Mouse (Mus musculus): ENCODE measurements around the gene Gcnt1. TPM values are rescaled to one million over a fixed set of nuclear protein-coding genes. Genes with fewer than 3 reads are reported as not detected.

The Gcnt1 gene
- polyA plus RNA-seq (2015; fragmentation: Nextera tagmentation; extraction: Ambion mirVana): 3.8 and 3.9 TPM in 2 replicates

- H3K4me3 ChIP-seq: no peak within 1 kb of the TSS
- H3K4me1 ChIP-seq: no peaks in the 10 kb centered on the region
- WGBS: 77% methylated on average over 3 of the region's 3 CpGs
- H3K27ac ChIP-seq: no peak within 1 kb of the TSS
- no peak within 1 kb of the TSS for H3K4me2 ChIP-seq
- no peak for ATAC-seq (ENCODE audit: borderline replicate concordance, extremely low read depth, low FRiP score, low TSS enrichment)
- no peaks in the 10 kb centered on the region for H3K36me3 ChIP-seq
- no peaks in the 10 kb centered on the region for H3K9me3 ChIP-seq
- H3K9ac ChIP-seq: no peak within 1 kb of the TSS
- no peaks in the 10 kb centered on the region for H3K27me3 ChIP-seq
These were observed at the start of gene Gcnt1 for GRCm38 (mm10) chr19:17372701-17373100. Gcnt1 (minus strand) TSS chr19:17372844.

GRCm38 (mm10) chr19:17417855-17418254 lies 45.2 kb upstream of the Gcnt1 start:
- Histone ChIP-seq H3K9me3 (no peaks in the 10 kb centered on the region), H3K36me3 (no peaks in the 10 kb centered on the region), H3K4me1 (no peaks in the 10 kb centered on the region), H3K9ac (no peak overlapping the region), H3K4me3 (no peak overlapping the region), H3K27ac (no peak overlapping the region), H3K4me2 (no peak overlapping the region), H3K27me3 (no peaks in the 10 kb centered on the region)
- ATAC-seq (ENCODE audit: borderline replicate concordance, extremely low read depth, low FRiP score, low TSS enrichment): no peak
- 50% methylated on average over 1 of the region's 1 CpGs for WGBS

DNA sequence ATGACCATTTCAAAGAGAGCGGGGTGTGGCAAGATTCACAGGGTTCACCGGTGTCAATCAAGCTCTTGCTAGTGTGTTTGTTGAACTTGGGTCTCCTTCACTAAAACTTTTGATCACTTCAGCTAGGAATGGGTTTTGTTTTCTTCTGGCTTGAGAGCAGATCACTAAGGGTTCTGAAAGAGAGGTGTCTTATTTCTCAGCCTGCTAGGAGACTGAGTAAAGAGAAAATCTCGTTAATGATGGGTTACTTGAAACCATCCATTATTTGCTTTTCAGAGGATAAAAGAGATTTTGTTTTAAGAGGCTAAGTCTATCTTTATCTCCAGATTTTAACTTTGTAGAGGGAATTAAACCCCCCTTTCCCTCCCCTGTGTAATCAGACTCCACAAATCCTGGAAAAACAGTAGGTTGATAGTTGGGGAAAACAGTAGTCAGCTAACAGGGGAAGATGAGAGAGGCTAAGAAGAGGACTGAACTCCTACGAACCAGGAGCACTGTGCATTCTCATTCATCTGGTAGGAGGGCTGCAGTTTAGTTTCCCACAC lies 40.3 kb upstream of the Gcnt1 start:
- H3K36me3 ChIP-seq: no peaks in the 10 kb centered on the region

DNA sequence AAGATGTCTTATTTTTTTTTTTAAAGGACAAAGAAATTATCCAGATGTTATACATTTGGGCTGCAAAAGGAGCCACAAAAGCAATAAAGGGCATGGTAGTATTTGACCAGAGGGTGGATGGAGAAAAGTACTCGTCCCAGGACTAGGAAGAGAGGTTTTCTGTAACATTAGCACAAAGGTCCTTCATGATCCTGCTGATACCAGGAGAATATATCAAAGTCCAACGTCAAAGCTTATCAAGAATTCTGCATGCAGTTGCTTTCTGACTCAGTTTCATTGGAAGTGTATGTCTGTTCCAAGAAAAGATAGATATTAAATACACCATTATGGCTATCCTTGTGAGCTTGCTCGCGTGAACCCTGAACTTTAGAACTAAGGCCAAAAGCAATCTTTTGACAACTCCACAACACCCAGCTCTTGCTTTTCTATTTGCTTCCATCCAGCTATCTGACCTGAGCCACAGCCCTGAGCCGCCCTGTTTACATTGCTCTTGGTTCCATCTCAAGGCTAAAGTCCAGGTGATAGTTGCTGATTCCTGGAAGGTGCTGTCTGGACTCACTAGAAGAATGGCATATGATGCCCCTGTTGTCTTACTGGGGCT lies 37.9 kb upstream of the Gcnt1 start:
- Histone ChIP-seq H3K4me3 (no peak overlapping the region), H3K36me3 (no peaks in the 10 kb centered on the region), H3K9me3 (no peaks in the 10 kb centered on the region), H3K27ac (no peak overlapping the region), H3K4me1 (no peaks in the 10 kb centered on the region), H3K27me3 (no peaks in the 10 kb centered on the region), H3K9ac (no peak overlapping the region), H3K4me2 (no peak overlapping the region)
- 67% methylated on average over 5 of the region's 5 CpGs for WGBS
- ATAC-seq (ENCODE audit: borderline replicate concordance, extremely low read depth, low FRiP score, low TSS enrichment): no peak

More for the DNA sequence above, 40.3 kb upstream of the Gcnt1 start:
- no peak for ATAC-seq (ENCODE audit: borderline replicate concordance, extremely low read depth, low FRiP score, low TSS enrichment)
- H3K4me3 ChIP-seq: no peak overlapping the region
- H3K27ac ChIP-seq: no peak overlapping the region
- 46% methylated on average over 4 of the region's 4 CpGs for WGBS
- H3K9ac ChIP-seq: no peak overlapping the region
- no peaks in the 10 kb centered on the region for H3K27me3 ChIP-seq
- H3K9me3 ChIP-seq: no peaks in the 10 kb centered on the region
- no peaks in the 10 kb centered on the region for H3K4me1 ChIP-seq
- no peak overlapping the region for H3K4me2 ChIP-seq

- H3K4me1 ChIP-seq: no peaks in the 10 kb centered on the region
- no peak for ATAC-seq (ENCODE audit: borderline replicate concordance, extremely low read depth, low FRiP score, low TSS enrichment)
- H3K27ac ChIP-seq: no peak overlapping the region
- H3K27me3 ChIP-seq: no peaks in the 10 kb centered on the region
- H3K9ac ChIP-seq: no peak overlapping the region
- H3K36me3 ChIP-seq: no peaks in the 10 kb centered on the region
- no peak overlapping the region for H3K4me3 ChIP-seq
- no peak overlapping the region for H3K4me2 ChIP-seq
- WGBS: 53% methylated on average over 3 of the region's 3 CpGs
- no peaks in the 10 kb centered on the region for H3K9me3 ChIP-seq
These were observed 36.7 kb upstream of the Gcnt1 start for GRCm38 (mm10) chr19:17409351-17409750.

GRCm38 (mm10) chr19:17408591-17408990 lies 35.9 kb upstream of the Gcnt1 start:
- Histone ChIP-seq H3K4me1 (no peaks in the 10 kb centered on the region), H3K36me3 (no peaks in the 10 kb centered on the region), H3K4me2 (no peak overlapping the region), H3K27me3 (no peaks in the 10 kb centered on the region), H3K9me3 (no peaks in the 10 kb centered on the region), H3K9ac (no peak overlapping the region), H3K4me3 (no peak overlapping the region), H3K27ac (no peak overlapping the region)
- ATAC-seq (ENCODE audit: borderline replicate concordance, extremely low read depth, low FRiP score, low TSS enrichment): no peak

GRCm38 (mm10) chr19:17406823-17407222 lies 34.2 kb upstream of the Gcnt1 start:
- 86% methylated on average over 5 of the region's 5 CpGs for WGBS
- ATAC-seq (ENCODE audit: borderline replicate concordance, extremely low read depth, low FRiP score, low TSS enrichment): no peak
- Histone ChIP-seq H3K36me3 (no peaks in the 10 kb centered on the region), H3K4me3 (no peak overlapping the region), H3K4me1 (no peaks in the 10 kb centered on the region), H3K27ac (no peak overlapping the region), H3K27me3 (no peaks in the 10 kb centered on the region), H3K9ac (no peak overlapping the region), H3K9me3 (no peaks in the 10 kb centered on the region), H3K4me2 (no peak overlapping the region)

DNA sequence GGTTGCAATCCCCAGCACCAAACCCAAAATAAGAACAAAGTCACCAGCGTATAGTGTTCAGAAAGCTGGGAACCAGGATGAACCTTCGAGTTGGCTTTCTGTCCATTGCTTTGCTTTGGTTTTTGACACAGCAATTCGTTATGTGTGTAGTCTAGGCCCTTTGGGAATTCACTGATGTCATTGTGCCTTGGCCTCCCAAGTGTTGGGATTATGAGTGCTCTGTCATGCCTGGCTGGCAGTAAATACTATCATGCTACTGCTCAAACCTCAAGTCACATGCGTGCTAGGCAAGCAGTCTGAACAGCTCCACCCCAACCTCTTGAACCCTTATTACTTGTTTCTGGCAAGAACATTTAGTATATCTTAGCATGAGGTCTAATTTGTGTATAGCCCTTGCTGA lies 30.5 kb upstream of the Gcnt1 start:
- no peaks in the 10 kb centered on the region for H3K9me3 ChIP-seq
- H3K4me3 ChIP-seq: no peak overlapping the region
- ATAC-seq (ENCODE audit: borderline replicate concordance, extremely low read depth, low FRiP score, low TSS enrichment): no peak
- 84% methylated on average over 4 of the region's 4 CpGs for WGBS
- H3K27ac ChIP-seq: no peak overlapping the region
- no peak overlapping the region for H3K4me2 ChIP-seq
- H3K4me1 ChIP-seq: no peaks in the 10 kb centered on the region
- no peak overlapping the region for H3K9ac ChIP-seq
- peaks cover 18% of the 10 kb centered on the region for H3K36me3 ChIP-seq
- no peaks in the 10 kb centered on the region for H3K27me3 ChIP-seq

GRCm38 (mm10) chr19:17400571-17400970 lies 27.9 kb upstream of the Gcnt1 start:
- Histone ChIP-seq H3K27ac (no peak overlapping the region), H3K27me3 (no peaks in the 10 kb centered on the region), H3K36me3 (peaks cover 28% of the 10 kb centered on the region), H3K9ac (no peak overlapping the region), H3K9me3 (no peaks in the 10 kb centered on the region), H3K4me2 (no peak overlapping the region), H3K4me3 (no peak overlapping the region), H3K4me1 (no peaks in the 10 kb centered on the region)
- WGBS: 59% methylated on average over 4 of the region's 4 CpGs
- ATAC-seq (ENCODE audit: borderline replicate concordance, extremely low read depth, low FRiP score, low TSS enrichment): no peak

- H3K36me3 ChIP-seq: peaks cover 28% of the 10 kb centered on the region
- WGBS: 90% methylated on average over 4 of the region's 4 CpGs
- no peak overlapping the region for H3K27ac ChIP-seq
- no peaks in the 10 kb centered on the region for H3K27me3 ChIP-seq
- H3K4me3 ChIP-seq: no peak overlapping the region
- H3K4me2 ChIP-seq: no peak overlapping the region
- no peak for ATAC-seq (ENCODE audit: borderline replicate concordance, extremely low read depth, low FRiP score, low TSS enrichment)
- H3K4me1 ChIP-seq: peaks cover 4% of the 10 kb centered on the region
- H3K9ac ChIP-seq: no peak overlapping the region
- H3K9me3 ChIP-seq: no peaks in the 10 kb centered on the region
These were observed 27.3 kb upstream of the Gcnt1 start for GRCm38 (mm10) chr19:17399965-17400364.

DNA sequence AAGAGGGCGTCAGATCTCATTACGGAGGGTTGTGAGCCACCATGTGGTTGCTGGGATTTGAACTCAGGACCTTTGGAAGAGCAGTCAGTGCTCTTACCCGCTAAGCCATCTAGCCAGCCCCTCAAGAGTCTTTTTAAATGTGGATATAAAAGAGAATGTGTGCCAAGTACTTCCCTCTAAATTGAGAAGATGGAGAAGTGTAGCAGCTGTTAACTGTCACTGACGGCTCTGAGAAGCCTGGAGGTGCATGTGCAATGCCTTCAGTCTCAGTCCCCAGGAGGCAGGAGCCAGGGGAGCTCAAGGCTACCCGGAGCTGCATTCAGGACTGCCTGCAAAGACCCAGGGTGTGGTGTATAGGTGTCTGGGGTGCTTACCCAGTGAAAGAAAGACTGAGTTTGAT lies 25.3 kb upstream of the Gcnt1 start:
- 39% methylated on average over 5 of the region's 5 CpGs for WGBS
- Histone ChIP-seq H3K36me3 (peaks cover 28% of the 10 kb centered on the region), H3K9ac (no peak overlapping the region), H3K27ac (no peak overlapping the region), H3K4me3 (no peak overlapping the region), H3K4me1 (peaks cover 8% of the 10 kb centered on the region), H3K27me3 (no peaks in the 10 kb centered on the region), H3K4me2 (no peak overlapping the region), H3K9me3 (no peaks in the 10 kb centered on the region)
- no peak for ATAC-seq (ENCODE audit: borderline replicate concordance, extremely low read depth, low FRiP score, low TSS enrichment)

GRCm38 (mm10) chr19:17396802-17397201 lies 24.2 kb upstream of the Gcnt1 start:
- Histone ChIP-seq H3K4me1 (peaks cover 8% of the 10 kb centered on the region), H3K9me3 (no peaks in the 10 kb centered on the region), H3K27me3 (peaks cover 4% of the 10 kb centered on the region; the same call in 1 of the 2 replicates), H3K36me3 (peaks cover 28% of the 10 kb centered on the region), H3K9ac (no peak overlapping the region), H3K4me3 (no peak overlapping the region), H3K27ac (no peak overlapping the region), H3K4me2 (no peak overlapping the region)
- ATAC-seq (ENCODE audit: borderline replicate concordance, extremely low read depth, low FRiP score, low TSS enrichment): no peak
- WGBS: 73% methylated on average over 4 of the region's 4 CpGs
